Mouse (Mus musculus): Measurements from ENCODE around the gene Gng8. TPM values are rescaled to one million over a fixed set of nuclear protein-coding genes. Genes with fewer than 3 reads are reported as not detected.

Gng8 gene
- polyA plus RNA-seq, 1 experiment: 3.8 TPM

DNA sequence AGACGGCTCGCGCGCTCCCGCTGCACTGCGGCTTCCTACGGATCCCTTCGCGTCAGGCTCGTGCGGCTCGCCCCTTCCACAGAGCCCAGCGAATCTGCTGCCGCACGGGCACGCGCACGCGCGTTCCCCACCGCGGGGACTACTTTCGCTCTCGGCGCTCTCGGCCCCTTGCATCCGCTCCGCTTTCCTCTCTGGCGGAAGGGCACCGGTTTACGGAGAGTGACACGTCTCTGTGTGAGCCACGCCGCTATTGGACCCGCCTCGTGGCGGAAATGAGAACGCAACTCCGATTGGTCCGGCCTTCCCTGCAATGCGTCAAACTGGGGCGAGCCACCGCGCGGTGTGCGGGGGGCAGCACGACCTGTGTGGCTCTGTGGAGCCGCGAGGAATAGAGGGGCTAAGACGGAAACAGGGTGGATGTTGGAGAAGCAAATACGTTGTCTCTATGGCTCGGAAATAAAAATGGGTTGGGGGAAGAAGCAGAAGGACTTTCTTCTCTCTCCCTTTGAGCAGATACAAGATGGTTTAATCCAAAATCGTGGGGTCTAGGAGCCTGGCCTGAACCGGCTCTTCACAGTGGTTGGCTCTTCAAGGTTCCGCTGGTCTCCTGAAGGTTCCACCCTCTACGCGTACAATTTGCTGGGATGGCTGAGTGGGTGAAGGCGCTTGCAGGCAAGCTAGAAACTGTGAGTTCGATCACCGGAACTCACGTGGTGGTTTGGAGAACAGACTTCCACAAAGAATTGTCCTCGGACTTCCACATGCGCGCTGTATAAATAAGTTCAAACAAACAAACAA lies 32.6 kb downstream of the Gng8 start, which contains the start of gene Calm3:
TSS of gene Calm3 (minus strand) at position 78 of the 798 bp plus-strand sequence.
- Histone ChIP-seq H3K79me2 (ENCODE audit: control insufficient read depth, insufficient read depth) (peaks cover 40% of the 10 kb centered on the region), H3K4me2 (ENCODE audit: low read depth) (peak within 1 kb of the TSS; percentile 85), H3K4me3 (peak within 1 kb of the TSS; percentile 94), H3ac (ENCODE audit: control insufficient read depth, insufficient read length) (peak within 1 kb of the TSS; percentile 61), H3K27me3 (ENCODE audit: control insufficient read depth, insufficient read depth, insufficient read length) (no peaks in the 10 kb centered on the region), H3K36me3 (ENCODE audit: control insufficient read depth, insufficient read depth) (no peaks in the 10 kb centered on the region)
- TF ChIP-seq POLR2AphosphoS2 (IDR thresholded peaks at IDR 0.05; ENCODE audit: insufficient read length, low read depth): no peak
- no peak for TF ChIP-seq CEBPB (IDR thresholded peaks at IDR 0.05; ENCODE audit: insufficient read depth, poor library complexity, severe bottlenecking)
- TF ChIP-seq TCF12 (IDR thresholded peaks at IDR 0.05; ENCODE audit: insufficient read depth, poor library complexity, severe bottlenecking): no peak
- peak in 1 of 3 experiments; percentile 39 for TF ChIP-seq MYOD1 (IDR thresholded peaks at IDR 0.05; ENCODE audit: control insufficient read depth in 1 of 3, insufficient read length in 2 of 3, low read depth in 2 of 3)
- peak; percentile 77 for TF ChIP-seq SRF (IDR thresholded peaks at IDR 0.05; ENCODE audit: control insufficient read depth, insufficient read length, low read depth)
- peak; percentile 31 for TF ChIP-seq E2F4 (IDR thresholded peaks at IDR 0.05; ENCODE audit: insufficient read depth)
- peak in 1 of 3 experiments; percentile 66 for TF ChIP-seq MYOG (IDR thresholded peaks at IDR 0.05; ENCODE audit: control insufficient read depth in 1 of 3, insufficient read depth in 1 of 3, insufficient read length in 2 of 3, low read depth in 2 of 3)
- TF ChIP-seq POLR2A (IDR thresholded peaks at IDR 0.05; ENCODE audit: insufficient read length, low read depth): peak; percentile 50
- TF ChIP-seq TCF3 (IDR thresholded peaks at IDR 0.05; ENCODE audit: insufficient read length, low read depth): no peak

DNA sequence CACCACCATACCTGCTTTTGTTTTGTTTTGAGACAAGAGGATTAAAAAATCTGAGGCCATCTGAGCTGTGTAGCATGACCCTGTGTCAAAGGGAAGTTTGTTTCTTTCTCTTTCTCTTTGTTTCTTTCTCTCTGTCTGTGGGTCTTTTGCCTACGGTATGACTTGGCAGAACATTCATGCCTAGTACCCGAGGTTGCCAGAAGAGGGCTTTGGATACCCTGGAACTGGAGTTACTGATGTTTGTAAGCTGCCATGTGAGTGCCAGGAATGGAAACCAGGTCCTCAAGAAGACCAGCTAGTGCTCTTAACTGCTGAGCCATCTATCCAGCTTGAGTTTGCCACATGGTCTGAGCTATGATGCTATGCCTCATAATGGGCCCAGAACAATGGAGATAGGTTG lies 36.8 kb downstream of the Gng8 start:
- no peak overlapping the region for H3ac ChIP-seq (ENCODE audit: control insufficient read depth, insufficient read length)
- TF ChIP-seq SRF (IDR thresholded peaks at IDR 0.05; ENCODE audit: control insufficient read depth, insufficient read length, low read depth): no peak
- no peak for TF ChIP-seq TCF12 (IDR thresholded peaks at IDR 0.05; ENCODE audit: insufficient read depth, poor library complexity, severe bottlenecking)
- no peak for TF ChIP-seq E2F4 (IDR thresholded peaks at IDR 0.05; ENCODE audit: insufficient read depth)
- TF ChIP-seq MAX (IDR thresholded peaks at IDR 0.05; ENCODE audit: low read depth): no peak
- TF ChIP-seq USF1 (IDR thresholded peaks at IDR 0.05; ENCODE audit: low read depth): no peak
- TF ChIP-seq POLR2AphosphoS2 (IDR thresholded peaks at IDR 0.05; ENCODE audit: insufficient read length, low read depth): no peak
- no peak for TF ChIP-seq MYOG (IDR thresholded peaks at IDR 0.05; ENCODE audit: control insufficient read depth in 1 of 3, insufficient read depth in 1 of 3, insufficient read length in 2 of 3, low read depth in 2 of 3)
- H3K4me2 ChIP-seq (ENCODE audit: low read depth): no peak overlapping the region
- no peak overlapping the region for H3K4me3 ChIP-seq
- no peaks in the 10 kb centered on the region for H3K27me3 ChIP-seq (ENCODE audit: control insufficient read depth, insufficient read depth, insufficient read length)
- no peaks in the 10 kb centered on the region for H3K36me3 ChIP-seq (ENCODE audit: control insufficient read depth, insufficient read depth)
- H3K79me2 ChIP-seq (ENCODE audit: control insufficient read depth, insufficient read depth): peaks cover 4% of the 10 kb centered on the region

DNA sequence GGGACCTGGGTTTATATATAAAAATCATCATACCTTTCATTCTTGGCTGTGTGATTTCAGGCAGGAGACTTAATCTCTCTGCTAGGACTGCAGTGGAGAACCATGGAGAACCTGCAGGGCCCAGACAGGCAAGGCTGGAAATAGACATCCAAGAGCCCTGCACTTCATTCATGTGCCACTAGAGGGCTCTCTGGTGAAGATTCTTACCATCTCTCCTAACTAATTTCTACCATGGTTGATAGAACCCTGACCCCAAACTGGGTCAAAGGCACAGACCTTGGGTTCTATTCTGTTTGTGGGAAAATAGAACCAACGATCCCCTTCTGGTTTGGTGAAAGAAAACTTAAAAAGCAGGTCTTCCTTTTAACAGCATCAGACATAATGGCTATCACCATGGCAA lies 39.3 kb downstream of the Gng8 start:
- no peak overlapping the region for H3K4me3 ChIP-seq
- H3K4me2 ChIP-seq (ENCODE audit: low read depth): no peak overlapping the region
- no peaks in the 10 kb centered on the region for H3K79me2 ChIP-seq (ENCODE audit: control insufficient read depth, insufficient read depth)
- TF ChIP-seq MYOG (IDR thresholded peaks at IDR 0.05; ENCODE audit: control insufficient read depth in 1 of 3, insufficient read depth in 1 of 3, insufficient read length in 2 of 3, low read depth in 2 of 3): no peak
- TF ChIP-seq MYOD1 (IDR thresholded peaks at IDR 0.05; ENCODE audit: control insufficient read depth in 1 of 3, insufficient read length in 2 of 3, low read depth in 2 of 3): no peak
- no peak for TF ChIP-seq REST (IDR thresholded peaks at IDR 0.05; ENCODE audit: insufficient read depth, insufficient read length)
- TF ChIP-seq TCF3 (IDR thresholded peaks at IDR 0.05; ENCODE audit: insufficient read length, low read depth): no peak
- TF ChIP-seq MAX (IDR thresholded peaks at IDR 0.05; ENCODE audit: low read depth): no peak
- no peak for TF ChIP-seq CEBPB (IDR thresholded peaks at IDR 0.05; ENCODE audit: insufficient read depth, poor library complexity, severe bottlenecking)
- TF ChIP-seq SRF (IDR thresholded peaks at IDR 0.05; ENCODE audit: control insufficient read depth, insufficient read length, low read depth): no peak
- TF ChIP-seq TCF12 (IDR thresholded peaks at IDR 0.05; ENCODE audit: insufficient read depth, poor library complexity, severe bottlenecking): no peak
- no peak for TF ChIP-seq POLR2A (IDR thresholded peaks at IDR 0.05; ENCODE audit: insufficient read length, low read depth)
- no peak for TF ChIP-seq E2F4 (IDR thresholded peaks at IDR 0.05; ENCODE audit: insufficient read depth)
- TF ChIP-seq USF1 (IDR thresholded peaks at IDR 0.05; ENCODE audit: low read depth): no peak
- no peak for TF ChIP-seq POLR2AphosphoS2 (IDR thresholded peaks at IDR 0.05; ENCODE audit: insufficient read length, low read depth)
- no peak overlapping the region for H3ac ChIP-seq (ENCODE audit: control insufficient read depth, insufficient read length)
- H3K27me3 ChIP-seq (ENCODE audit: control insufficient read depth, insufficient read depth, insufficient read length): no peaks in the 10 kb centered on the region
- no peaks in the 10 kb centered on the region for H3K36me3 ChIP-seq (ENCODE audit: control insufficient read depth, insufficient read depth)

DNA sequence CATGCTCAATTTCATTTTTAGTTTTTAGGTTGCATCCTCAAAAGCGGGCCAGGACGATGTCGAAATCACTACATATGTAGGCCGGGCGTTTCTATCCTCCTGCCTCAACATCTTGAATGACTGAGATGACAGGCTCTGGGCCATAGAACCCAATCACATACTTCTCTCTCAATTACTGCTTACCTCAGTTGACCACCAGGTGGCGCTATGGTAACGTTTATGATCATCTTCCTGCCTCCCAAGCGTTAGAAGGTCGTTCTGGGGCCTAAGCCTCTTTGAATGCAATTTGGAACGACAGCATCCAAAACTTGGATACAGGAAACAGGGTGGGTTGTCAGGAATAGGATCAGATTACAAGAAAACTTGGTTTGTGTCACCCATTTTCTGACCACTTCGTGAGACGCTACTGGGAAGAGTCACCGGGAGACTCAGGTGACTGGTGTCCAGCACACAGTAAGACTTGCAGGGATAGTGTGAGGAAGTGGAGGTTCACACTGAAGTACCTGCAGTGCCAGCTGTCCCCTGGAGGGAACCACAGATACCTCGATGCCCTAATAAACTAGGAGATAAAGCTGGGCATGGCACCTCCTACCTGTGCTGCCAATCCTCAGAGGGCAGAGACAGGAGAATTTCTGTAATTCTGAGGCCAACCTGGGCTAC lies 40.5 kb downstream of the Gng8 start:
- Histone ChIP-seq H3K27me3 (ENCODE audit: control insufficient read depth, insufficient read depth, insufficient read length) (no peaks in the 10 kb centered on the region), H3K79me2 (ENCODE audit: control insufficient read depth, insufficient read depth) (no peaks in the 10 kb centered on the region), H3K4me3 (no peak overlapping the region), H3ac (ENCODE audit: control insufficient read depth, insufficient read length) (no peak overlapping the region), H3K4me2 (ENCODE audit: low read depth) (no peak overlapping the region), H3K36me3 (ENCODE audit: control insufficient read depth, insufficient read depth) (no peaks in the 10 kb centered on the region)
- no peak for TF ChIP-seq E2F4 (IDR thresholded peaks at IDR 0.05; ENCODE audit: insufficient read depth)
- no peak for TF ChIP-seq MAX (IDR thresholded peaks at IDR 0.05; ENCODE audit: low read depth)
- TF ChIP-seq MYOG (IDR thresholded peaks at IDR 0.05; ENCODE audit: control insufficient read depth in 1 of 3, insufficient read depth in 1 of 3, insufficient read length in 2 of 3, low read depth in 2 of 3): no peak
- TF ChIP-seq CEBPB (IDR thresholded peaks at IDR 0.05; ENCODE audit: insufficient read depth, poor library complexity, severe bottlenecking): no peak
- no peak for TF ChIP-seq SRF (IDR thresholded peaks at IDR 0.05; ENCODE audit: control insufficient read depth, insufficient read length, low read depth)
